Mouse (Mus musculus): ENCODE measurements around the gene Nacc2. TPM values are rescaled to one million over a fixed set of nuclear protein-coding genes. Genes with fewer than 3 reads are reported as not detected.
A peak's percentile ranks its signal among the peaks of the same experiment; 100 is the strongest.

Gene Nacc2
- polyA plus RNA-seq, 1 experiment from 2014 or later = 12.4 TPM

GRCm38 (mm10) chr2:26117580-26117979 lies 5.4 kb downstream of the Nacc2 start:
- H3K4me2 ChIP-seq (replicated peaks) = no peak overlapping the region
- no peaks in the 10 kb centered on the region for H3K36me3 ChIP-seq
- H3K27ac ChIP-seq (replicated peaks) = no peak overlapping the region
- peaks cover 27% of the 10 kb centered on the region for H3K27me3 ChIP-seq
- 16% methylated on average over 1 of the region's 1 CpGs for WGBS
- peaks cover 14% of the 10 kb centered on the region for H3K4me1 ChIP-seq
- H3K9me3 ChIP-seq = no peaks in the 10 kb centered on the region
- H3K9ac ChIP-seq (replicated peaks) = no peak overlapping the region
- ATAC-seq (replicated peaks) = no peak
- no peak overlapping the region for H3K4me3 ChIP-seq

GRCm38 (mm10) chr2:26116550-26116949 lies 6.5 kb downstream of the Nacc2 start:
- no peak for ATAC-seq (replicated peaks)
- H3K9ac ChIP-seq (replicated peaks) = no peak overlapping the region
- no peak overlapping the region for H3K4me2 ChIP-seq (replicated peaks)
- no peak overlapping the region for H3K27ac ChIP-seq (replicated peaks)
- WGBS = 73% methylated on average over 3 of the region's 3 CpGs
- H3K9me3 ChIP-seq = no peaks in the 10 kb centered on the region
- peaks cover 7% of the 10 kb centered on the region for H3K4me1 ChIP-seq
- H3K4me3 ChIP-seq = no peak overlapping the region
- H3K27me3 ChIP-seq = peaks cover 17% of the 10 kb centered on the region
- H3K36me3 ChIP-seq = no peaks in the 10 kb centered on the region

- Histone ChIP-seq H3K9me3 (no peaks in the 10 kb centered on the region), H3K4me3 (no peak overlapping the region), H3K36me3 (no peaks in the 10 kb centered on the region), H3K27ac (replicated peaks) (no peak overlapping the region), H3K27me3 (peaks cover 5% of the 10 kb centered on the region; the same call in 1 of the 2 replicates), H3K4me2 (replicated peaks) (no peak overlapping the region), H3K4me1 (peaks cover 7% of the 10 kb centered on the region), H3K9ac (replicated peaks) (no peak overlapping the region)
- WGBS = 78% methylated on average over 6 of the region's 6 CpGs
- ATAC-seq (replicated peaks) = no peak
These were observed 7.8 kb downstream of the Nacc2 start for GRCm38 (mm10) chr2:26115215-26115614.

GRCm38 (mm10) chr2:26108237-26108636 lies 14.8 kb downstream of the Nacc2 start:
- 83% methylated on average over 6 of the region's 6 CpGs for WGBS

GRCm38 (mm10) chr2:26107011-26107410 lies 16.0 kb downstream of the Nacc2 start:
- Histone ChIP-seq H3K9me3 (no peaks in the 10 kb centered on the region), H3K27ac (replicated peaks) (no peak overlapping the region), H3K9ac (replicated peaks) (no peak overlapping the region), H3K36me3 (no peaks in the 10 kb centered on the region), H3K27me3 (no peaks in the 10 kb centered on the region), H3K4me1 (no peaks in the 10 kb centered on the region), H3K4me2 (replicated peaks) (no peak overlapping the region), H3K4me3 (no peak overlapping the region)
- 83% methylated on average over 8 of the region's 8 CpGs for WGBS
- no peak for ATAC-seq (replicated peaks)

More at GRCm38 (mm10) chr2:26108237-26108636, 14.8 kb downstream of the Nacc2 start:
- Histone ChIP-seq H3K27ac (replicated peaks) (no peak overlapping the region), H3K4me2 (replicated peaks) (no peak overlapping the region), H3K9ac (replicated peaks) (no peak overlapping the region), H3K4me1 (no peaks in the 10 kb centered on the region), H3K36me3 (no peaks in the 10 kb centered on the region), H3K4me3 (no peak overlapping the region), H3K9me3 (no peaks in the 10 kb centered on the region), H3K27me3 (no peaks in the 10 kb centered on the region)
- ATAC-seq (replicated peaks) = no peak

GRCm38 (mm10) chr2:26106233-26106632 lies 16.8 kb downstream of the Nacc2 start:
- no peak overlapping the region for H3K4me3 ChIP-seq
- ATAC-seq (replicated peaks) = no peak
- no peaks in the 10 kb centered on the region for H3K27me3 ChIP-seq
- 92% methylated on average over 2 of the region's 2 CpGs for whole genome bisulfite sequencing
- no peaks in the 10 kb centered on the region for H3K4me1 ChIP-seq
- H3K9ac ChIP-seq (replicated peaks) = no peak overlapping the region
- H3K27ac ChIP-seq (replicated peaks) = no peak overlapping the region
- no peaks in the 10 kb centered on the region for H3K36me3 ChIP-seq
- no peaks in the 10 kb centered on the region for H3K9me3 ChIP-seq
- H3K4me2 ChIP-seq (replicated peaks) = no peak overlapping the region

- no peak overlapping the region for H3K4me2 ChIP-seq (replicated peaks)
- 71% methylated on average over 4 of the region's 4 CpGs for WGBS
- no peaks in the 10 kb centered on the region for H3K36me3 ChIP-seq
- no peak for ATAC-seq (replicated peaks)
- H3K4me3 ChIP-seq = no peak overlapping the region
- no peak overlapping the region for H3K9ac ChIP-seq (replicated peaks)
- no peaks in the 10 kb centered on the region for H3K27me3 ChIP-seq
- H3K4me1 ChIP-seq = peaks cover 3% of the 10 kb centered on the region; the same call in 1 of the 2 replicates
- H3K27ac ChIP-seq (replicated peaks) = no peak overlapping the region
- no peaks in the 10 kb centered on the region for H3K9me3 ChIP-seq
These were observed 22.7 kb downstream of the Nacc2 start for GRCm38 (mm10) chr2:26100296-26100695.

- ATAC-seq (replicated peaks) = no peak
- WGBS = 95% methylated on average over 1 of the region's 1 CpGs
- no peak overlapping the region for H3K27ac ChIP-seq (replicated peaks)
- no peaks in the 10 kb centered on the region for H3K36me3 ChIP-seq
- H3K27me3 ChIP-seq = no peaks in the 10 kb centered on the region
- no peak overlapping the region for H3K9ac ChIP-seq (replicated peaks)
- no peak overlapping the region for H3K4me2 ChIP-seq (replicated peaks)
- H3K9me3 ChIP-seq = no peaks in the 10 kb centered on the region
- H3K4me1 ChIP-seq = peaks cover 3% of the 10 kb centered on the region; the same call in 1 of the 2 replicates
- H3K4me3 ChIP-seq = no peak overlapping the region
These were observed 23.2 kb downstream of the Nacc2 start for GRCm38 (mm10) chr2:26099851-26100250.

- Histone ChIP-seq H3K9ac (replicated peaks) (no peak overlapping the region), H3K9me3 (no peaks in the 10 kb centered on the region), H3K36me3 (no peaks in the 10 kb centered on the region), H3K4me1 (peaks cover 3% of the 10 kb centered on the region; the same call in 1 of the 2 replicates), H3K27ac (replicated peaks) (no peak overlapping the region), H3K27me3 (no peaks in the 10 kb centered on the region), H3K4me3 (no peak overlapping the region), H3K4me2 (replicated peaks) (no peak overlapping the region)
- 80% methylated on average over 5 of the region's 5 CpGs for WGBS
- no peak for ATAC-seq (replicated peaks)
These were observed 23.8 kb downstream of the Nacc2 start for GRCm38 (mm10) chr2:26099260-26099659.

GRCm38 (mm10) chr2:26093897-26094296 lies 29.1 kb downstream of the Nacc2 start:
- no peaks in the 10 kb centered on the region for H3K36me3 ChIP-seq
- H3K9ac ChIP-seq (replicated peaks) = no peak overlapping the region
- ATAC-seq (replicated peaks) = no peak
- WGBS = 87% methylated on average over 7 of the region's 7 CpGs
- no peaks in the 10 kb centered on the region for H3K27me3 ChIP-seq
- H3K4me2 ChIP-seq (replicated peaks) = no peak overlapping the region
- no peak overlapping the region for H3K27ac ChIP-seq (replicated peaks)
- H3K9me3 ChIP-seq = no peaks in the 10 kb centered on the region
- H3K4me3 ChIP-seq = no peak overlapping the region
- peaks cover 35% of the 10 kb centered on the region for H3K4me1 ChIP-seq

- peak overlapping the region; percentile 79 for H3K9ac ChIP-seq (replicated peaks)
- ATAC-seq (replicated peaks) = peak; percentile 88
- H3K36me3 ChIP-seq = no peaks in the 10 kb centered on the region
- no peaks in the 10 kb centered on the region for H3K27me3 ChIP-seq
- H3K4me2 ChIP-seq (replicated peaks) = peak overlapping the region; percentile 89
- no peaks in the 10 kb centered on the region for H3K9me3 ChIP-seq
- peak overlapping the region; percentile 92 for H3K27ac ChIP-seq (replicated peaks)
- WGBS = 0% methylated on average over 24 of the region's 24 CpGs
- H3K4me1 ChIP-seq = peaks cover 31% of the 10 kb centered on the region
- H3K4me3 ChIP-seq = peak overlapping the region; percentile 71
These were observed 31.1 kb downstream of the Nacc2 start for GRCm38 (mm10) chr2:26091771-26092393.

GRCm38 (mm10) chr2:26090876-26091770 lies 31.9 kb downstream of the Nacc2 start:
- H3K27me3 ChIP-seq = no peaks in the 10 kb centered on the region
- no peaks in the 10 kb centered on the region for H3K9me3 ChIP-seq
- under 1% methylated on average over 38 of the region's 39 CpGs for WGBS
- peak overlapping the region; percentile 79 for H3K9ac ChIP-seq (replicated peaks)
- H3K36me3 ChIP-seq = no peaks in the 10 kb centered on the region
- peak overlapping the region; percentile 92 for H3K27ac ChIP-seq (replicated peaks)
- peak overlapping the region; percentile 71 for H3K4me3 ChIP-seq
- peaks cover 31% of the 10 kb centered on the region for H3K4me1 ChIP-seq
- ATAC-seq (replicated peaks) = peak; percentile 43
- peak overlapping the region; percentile 89 for H3K4me2 ChIP-seq (replicated peaks)

Data from forebrain, embryonic 15.5 days (tissue).